Mouse (Mus musculus) liver, adult 2 months (tissue): ENCODE measurements around the gene Krtap28-10. TPM values are rescaled to one million over a fixed set of nuclear protein-coding genes. Genes with fewer than 3 reads are reported as not detected.

Experiments
- DNase-seq: peaks from one replicate; pipeline ENCODE4 v3.0.0-alpha.2; 2011; ENCODE audit warnings: low read depth, low spot score; ENCODE audit errors: extremely low read depth
- H3K27ac ChIP-seq: fragments of 200-500 bp; replicated peaks from 2 replicates; pipeline ENCODE4 v1.5.1; 2012; ENCODE audit warnings: low read depth, mild to moderate bottlenecking, control low read depth, inconsistent platforms, low read length; ENCODE audit not compliant: insufficient read depth
- H3K27me3 ChIP-seq: fragments of 200-500 bp; 2 replicates; pipeline ENCODE4 v1.6.1; 2012; ENCODE audit warnings: mild to moderate bottlenecking, moderate library complexity, low read length, inconsistent platforms; ENCODE audit not compliant: control insufficient read depth, insufficient read depth
- H3K36me3 ChIP-seq: fragments of 200-500 bp; 2 replicates; pipeline ENCODE4 v1.6.1; 2012; ENCODE audit warnings: low read length, inconsistent platforms; ENCODE audit not compliant: control insufficient read depth, insufficient read depth
- H3K4me1 ChIP-seq: fragments of 200-500 bp; 2 replicates; pipeline ENCODE4 v1.6.1; 2011; ENCODE audit warnings: low read length; ENCODE audit not compliant: control insufficient read depth, insufficient read depth
- H3K4me3 ChIP-seq: fragments of 200-500 bp; 2 replicates; pipeline ENCODE4 v1.5.1; 2011; ENCODE audit warnings: low read depth, mild to moderate bottlenecking, control low read depth, low read length, moderate library complexity; ENCODE audit not compliant: insufficient read depth
- H3K79me2 ChIP-seq: fragments of 200-500 bp; 2 replicates; pipeline ENCODE4 v1.6.1; 2012; ENCODE audit warnings: inconsistent platforms, mild to moderate bottlenecking, low read length, moderate library complexity; ENCODE audit not compliant: control insufficient read depth, insufficient read depth
- H3K9ac ChIP-seq: fragments of 200-500 bp; 2 replicates; pipeline ENCODE4 v1.6.1; 2012; ENCODE audit warnings: low read depth, mild to moderate bottlenecking, control low read depth, inconsistent platforms, low read length
- CTCF ChIP-seq: fragments of 200-500 bp; IDR thresholded peaks from 2 replicates; pipeline ENCODE4 v1.5.1; 2011; ENCODE audit warnings: low read depth, low read length, control low read depth
- POLR2A ChIP-seq: fragments of 200-500 bp; IDR thresholded peaks from 2 replicates; pipeline ENCODE4 v1.6.1; 2011; ENCODE audit warnings: low read length, control low read depth; ENCODE audit not compliant: insufficient read depth; ENCODE audit errors: extremely low read depth
- WGBS: fragments of 180-500 bp; shearing (Covaris S2); methylation state at CpG from one replicate; pipeline ENCODE4 v1.1.7; 2018; 5-methylcytosine and 5-hydroxymethylcytosine counted together
- polyA plus RNA-seq: library from polyadenylated mRNA; depleted of rRNA; stranded (reverse); fragments of >200 nt; gene quantifications from 2 replicates; pipeline ENCODE4 v1.2.3, GENCODE M21; 2012
- total RNA-seq: library from RNA; depleted of rRNA; stranded (reverse); fragments of >200 nt; gene quantifications from 2 replicates; pipeline ENCODE4 v1.2.3, GENCODE M21; 2014

The Krtap28-10 gene
- total and polyA plus RNA-seq, 2 experiments = not detected

DNA sequence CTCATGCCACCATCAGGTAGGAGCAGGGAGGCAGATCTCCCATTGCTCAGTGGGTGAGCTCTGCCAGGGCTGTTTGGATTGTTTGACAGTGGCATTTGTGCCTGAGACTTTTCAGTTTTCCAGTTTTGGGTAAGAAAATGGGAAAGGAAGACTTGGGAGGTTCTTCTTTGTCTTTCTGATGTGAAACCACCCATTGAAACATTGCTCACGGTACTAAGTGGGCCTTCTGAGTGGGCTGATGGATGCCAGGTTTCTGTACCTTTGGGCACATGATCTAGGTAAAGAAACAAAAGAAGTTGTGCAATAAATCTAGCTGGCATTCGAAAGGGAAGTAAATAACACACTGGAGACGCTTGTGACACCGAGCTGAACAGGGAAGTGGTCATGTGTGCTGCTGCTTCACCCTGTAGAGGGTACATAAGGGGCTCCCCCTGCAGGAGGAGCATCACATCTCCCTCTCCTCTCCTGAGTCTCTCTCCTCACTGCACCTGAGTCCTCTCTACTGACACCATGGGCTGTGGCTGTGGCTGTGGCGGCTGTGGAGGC is 2.7 kb upstream of the Krtap28-10 start, which contains the start of gene Gm47969:
Gene Gm47969 (plus strand): TSS at position 51 of the 546 bp plus-strand sequence.
- TF ChIP-seq POLR2A = no peak
- TF ChIP-seq CTCF = no peak
- Histone ChIP-seq H3K9ac (no peak within 1 kb of the TSS), H3K4me1 (no peaks in the 10 kb centered on the region), H3K4me3 (no peak within 1 kb of the TSS), H3K27ac (no peak within 1 kb of the TSS), H3K36me3 (no peaks in the 10 kb centered on the region), H3K27me3 (no peaks in the 10 kb centered on the region), H3K79me2 (no peaks in the 10 kb centered on the region)
- WGBS = 60% methylated on average over 5 of the region's 5 CpGs
- DNase-seq = peak; percentile 4

DNA sequence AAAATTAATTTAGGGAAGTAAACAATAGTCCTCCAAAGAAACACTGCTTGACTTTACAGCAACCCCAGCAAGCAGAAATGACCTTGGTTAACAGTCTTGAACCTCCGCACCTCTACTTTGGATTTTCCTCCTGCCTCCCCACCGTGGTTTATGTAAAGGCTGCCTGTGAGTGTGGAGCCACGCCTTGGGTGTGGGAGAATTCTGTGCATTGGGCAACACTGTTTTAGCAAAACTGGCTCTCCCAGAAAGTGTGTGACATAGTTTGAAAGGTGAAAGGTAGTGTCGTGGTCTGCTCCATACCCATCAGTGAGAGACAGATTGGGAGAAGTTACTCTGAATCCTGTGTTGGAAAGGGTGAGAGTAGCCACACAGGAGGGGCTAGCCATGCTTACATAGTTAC is 3.2 kb downstream of the Krtap28-10 start:
- TF ChIP-seq POLR2A = no peak
- Histone ChIP-seq H3K27me3 (no peaks in the 10 kb centered on the region), H3K79me2 (no peaks in the 10 kb centered on the region), H3K9ac (no peak overlapping the region), H3K36me3 (no peaks in the 10 kb centered on the region), H3K27ac (no peak overlapping the region), H3K4me1 (no peaks in the 10 kb centered on the region), H3K4me3 (no peak overlapping the region)
- WGBS = 84% methylated on average over 4 of the region's 4 CpGs
- DNase-seq = no peak

DNA sequence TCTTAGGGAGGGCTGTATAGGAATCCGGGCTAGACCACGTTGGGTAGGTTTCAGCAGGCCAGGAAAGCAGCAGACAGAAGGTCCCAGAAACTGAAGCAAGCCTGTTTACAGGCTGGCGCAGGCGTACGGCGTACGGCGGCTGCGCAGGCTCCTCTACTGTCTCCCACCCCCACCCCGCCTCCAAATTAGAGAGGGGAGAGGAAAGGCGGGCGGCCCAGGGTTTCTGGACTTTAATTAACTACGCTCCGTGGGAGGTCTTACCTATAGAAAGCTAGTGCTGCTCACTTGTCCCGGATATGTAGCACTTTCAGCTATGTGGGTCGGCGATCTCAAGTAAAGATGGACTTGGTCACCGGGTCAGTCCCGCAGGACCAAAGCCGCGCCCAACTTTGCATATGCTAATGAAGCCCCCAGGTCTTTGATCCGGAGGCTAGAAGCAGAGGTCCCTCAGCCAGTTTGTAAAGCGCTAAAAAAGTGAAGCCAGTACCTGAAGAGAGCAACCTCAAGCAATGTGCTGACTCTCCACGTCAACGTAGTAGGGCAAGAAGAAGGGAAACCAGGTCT is 4.1 kb downstream of the Krtap28-10 start, which contains the start of gene Slc19a3:
Gene Slc19a3 (minus strand): TSS at position 340 of the 564 bp plus-strand sequence.
- Histone ChIP-seq H3K36me3 (no peaks in the 10 kb centered on the region), H3K79me2 (no peaks in the 10 kb centered on the region), H3K9ac (peak within 1 kb of the TSS; percentile 22; the same call in 1 of the 2 replicates), H3K27ac (no peak within 1 kb of the TSS), H3K27me3 (no peaks in the 10 kb centered on the region), H3K4me3 (peak within 1 kb of the TSS; percentile 8), H3K4me1 (no peaks in the 10 kb centered on the region)
- WGBS = 3% methylated on average over 25 of the region's 25 CpGs
- DNase-seq = peak; percentile 26
- no peak for TF ChIP-seq POLR2A
- no peak for TF ChIP-seq CTCF

DNA sequence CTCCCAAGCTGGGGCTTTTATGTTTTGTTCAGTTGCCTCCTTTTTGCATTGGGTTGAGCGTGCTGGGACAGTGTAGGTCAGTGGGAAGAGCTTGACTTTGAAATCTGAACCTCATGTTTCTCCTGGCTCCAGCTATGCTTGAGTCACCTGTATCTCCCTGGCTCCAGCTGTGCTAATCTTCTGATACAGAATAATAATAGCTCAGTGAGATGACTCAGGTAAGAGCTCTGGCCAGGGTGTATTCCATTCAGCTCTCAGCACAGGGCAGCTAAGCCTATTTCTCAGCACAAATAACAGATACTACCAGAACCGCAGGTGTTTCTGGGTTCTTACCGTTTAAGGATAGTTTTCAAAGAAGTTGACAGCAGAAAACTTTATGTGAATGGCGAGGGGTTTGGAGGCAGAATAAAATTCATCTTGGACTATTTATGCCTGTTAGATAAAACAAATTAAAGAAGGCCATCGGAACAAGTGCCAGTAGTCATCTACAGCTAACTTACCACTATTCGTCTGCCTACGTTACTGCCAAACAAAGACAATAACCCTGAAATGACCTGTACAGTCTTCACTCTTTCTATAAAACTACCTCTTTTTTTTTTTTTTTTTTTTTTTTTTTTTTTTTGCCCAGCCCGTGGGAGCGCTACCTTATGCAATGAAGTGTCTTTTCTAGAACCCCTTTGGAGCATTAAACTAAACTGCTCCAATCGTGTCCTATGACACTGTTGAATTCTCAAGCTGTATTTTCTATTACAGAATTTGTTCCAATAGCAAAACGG is 5.2 kb downstream of the Krtap28-10 start:
- Histone ChIP-seq H3K27ac (no peak overlapping the region), H3K9ac (no peak overlapping the region), H3K79me2 (no peaks in the 10 kb centered on the region), H3K27me3 (no peaks in the 10 kb centered on the region), H3K4me1 (no peaks in the 10 kb centered on the region), H3K4me3 (no peak overlapping the region), H3K36me3 (no peaks in the 10 kb centered on the region)
- TF ChIP-seq CTCF (no peak), POLR2A (no peak)
- 82% methylated on average over 11 of the region's 11 CpGs for WGBS
- DNase-seq = no peak

DNA sequence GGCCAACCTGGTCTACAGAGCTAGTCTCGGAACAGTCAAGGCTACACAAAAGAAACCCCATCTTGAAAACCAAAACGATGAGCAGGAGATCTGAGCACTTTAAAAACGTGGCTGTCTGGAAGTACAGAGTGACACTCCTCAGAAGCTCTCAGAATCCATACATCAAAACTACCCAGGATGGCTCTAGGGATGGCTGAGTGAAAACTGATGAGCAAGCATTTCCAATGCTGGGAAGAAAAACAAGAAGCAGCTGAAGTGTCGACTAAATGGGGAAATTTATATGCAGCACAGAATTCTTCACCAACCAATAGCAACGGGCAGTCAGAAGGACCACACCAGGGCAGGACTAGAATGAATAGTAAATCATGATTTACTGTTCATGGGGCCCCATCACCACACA is 7.8 kb downstream of the Krtap28-10 start:
- WGBS = 71% methylated on average over 5 of the region's 5 CpGs

DNA sequence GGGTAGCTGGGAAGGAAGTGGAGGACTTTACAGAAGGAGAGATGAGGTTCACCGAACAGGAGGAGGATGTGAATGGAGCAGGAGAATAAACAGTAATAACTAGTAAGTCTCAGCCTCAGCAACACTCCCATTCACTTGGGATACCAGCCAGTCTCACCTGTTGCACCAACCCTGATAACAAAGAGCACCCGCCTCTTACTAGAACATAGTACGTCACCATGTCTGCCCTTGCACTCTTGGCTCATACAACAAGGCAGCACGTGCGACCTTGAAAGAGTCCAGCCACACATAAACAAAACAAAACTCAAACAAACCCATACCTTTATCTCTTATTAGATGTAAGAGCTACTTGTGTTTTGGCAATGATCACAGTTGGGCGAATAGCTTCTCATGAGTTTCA is 9.8 kb downstream of the Krtap28-10 start:
- DNase-seq = peak; percentile 26
- Histone ChIP-seq H3K4me3 (no peak overlapping the region), H3K4me1 (no peaks in the 10 kb centered on the region), H3K79me2 (no peaks in the 10 kb centered on the region), H3K9ac (no peak overlapping the region), H3K36me3 (no peaks in the 10 kb centered on the region), H3K27ac (no peak overlapping the region), H3K27me3 (no peaks in the 10 kb centered on the region)
- TF ChIP-seq CTCF (no peak), POLR2A (no peak)
- 68% methylated on average over 6 of the region's 6 CpGs for WGBS

More for the DNA sequence above, 7.8 kb downstream of the Krtap28-10 start:
- no peaks in the 10 kb centered on the region for H3K36me3 ChIP-seq
- no peak for DNase-seq
- H3K4me3 ChIP-seq = no peak overlapping the region
- H3K9ac ChIP-seq = no peak overlapping the region
- no peak overlapping the region for H3K27ac ChIP-seq
- H3K4me1 ChIP-seq = no peaks in the 10 kb centered on the region
- H3K79me2 ChIP-seq = no peaks in the 10 kb centered on the region
- TF ChIP-seq CTCF (no peak), POLR2A (no peak)
- no peaks in the 10 kb centered on the region for H3K27me3 ChIP-seq
